16 mouse cellular contexts compared by ENCODE assay signal in the genomic region with DNA sequence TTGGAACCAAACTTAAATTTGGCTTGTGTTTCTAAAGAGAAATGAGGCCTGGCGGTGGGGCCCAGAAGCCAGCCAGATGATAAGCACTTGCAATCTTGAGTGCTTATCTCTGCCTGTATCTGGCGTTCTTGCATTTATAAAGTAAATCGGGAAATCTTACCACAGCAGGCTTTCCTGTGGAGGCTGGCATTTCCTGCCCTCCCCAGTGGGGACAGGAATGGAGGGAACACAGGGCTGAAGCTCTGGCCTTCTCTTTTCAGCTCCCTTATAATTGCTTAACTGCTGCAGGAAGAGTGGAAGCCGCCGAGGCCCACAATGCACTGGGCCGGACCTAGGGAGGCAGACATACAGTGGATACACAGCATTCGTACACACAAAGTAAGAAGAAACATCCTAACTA. TPM values are rescaled to one million over a fixed set of nuclear protein-coding genes. Genes with fewer than 3 reads are reported as not detected.
DNase-seq lines count a peak whose midpoint lies in the region; ATAC-seq and TF ChIP-seq lines count a peak whose summit lies in the region.
"Had no signal": no experiment of that assay in that cellular context is flagged by ENCODE, and none has a peak within 500 bp of the region (broad histone marks: within the 10 kb centered on the region; RNA-seq: fewer than 3 reads in every experiment).

No protein-coding gene starts in this region.

- no peak overlapping the region for H3K9ac ChIP-seq in intestine, embryonic 14.5 days (ENCODE audit: low read length)
- H3K9ac ChIP-seq in intestine, postnatal 0 days (ENCODE audit: low read depth, low read length) = no peak overlapping the region
- H3K9ac ChIP-seq in MEL (ENCODE audit: control insufficient read depth, low read depth, low read length, poor library complexity, severe bottlenecking) = peak overlapping the region; percentile 59
- no peak overlapping the region for H3K9ac ChIP-seq in midbrain, embryonic 15.5 days
- H3K9ac ChIP-seq in midbrain, postnatal 0 days (replicated peaks; ENCODE audit: low read length, poor library complexity, severe bottlenecking) = no peak overlapping the region
- H3K9ac ChIP-seq: limb, embryonic 12.5 days; midbrain, embryonic 13.5 days; neural tube, embryonic 13.5 days had no signal

- H3K9me3 ChIP-seq in intestine, embryonic 14.5 days (ENCODE audit: control insufficient read depth, low read length) = no peaks in the 10 kb centered on the region
- H3K9me3 ChIP-seq in intestine, postnatal 0 days (ENCODE audit: control insufficient read depth) = no peaks in the 10 kb centered on the region
- H3K9me3 ChIP-seq in MEL (replicated peaks; ENCODE audit: insufficient read depth, low read length) = no peaks in the 10 kb centered on the region
- H3K9me3 ChIP-seq in midbrain, embryonic 15.5 days = no peaks in the 10 kb centered on the region
- H3K9me3 ChIP-seq in midbrain, postnatal 0 days (ENCODE audit: low read length) = no peaks in the 10 kb centered on the region
- H3K9me3 ChIP-seq: forebrain, embryonic 10.5 days; limb, embryonic 12.5 days; midbrain, embryonic 13.5 days; neural tube, embryonic 13.5 days had no signal

- TF ChIP-seq CTCF in intestine, postnatal 0 days (IDR thresholded peaks at IDR 0.05; ENCODE audit: low read depth) = no peak
- TF ChIP-seq CTCF in MEL (IDR thresholded peaks at IDR 0.05 in 2 of 3, conservative IDR thresholded peaks at IDR 0.05 in 1 of 3; ENCODE audit: control insufficient read depth in 1 of 3, insufficient read depth in 1 of 3, low read depth in 2 of 3, low read length in 3 of 3, poor library complexity in 1 of 3, severe bottlenecking in 1 of 3) = no peak
- no peak for TF ChIP-seq CTCF in midbrain, postnatal 0 days (IDR thresholded peaks at IDR 0.05)

- no peak for ATAC-seq in intestine, embryonic 14.5 days (replicated peaks; ENCODE audit: low FRiP score, low TSS enrichment, low read depth)
- ATAC-seq in intestine, postnatal 0 days = no peak
- peak; percentile 90 to 92 for ATAC-seq in hematopoietic stem cell, adult 5-6 weeks (replicated peaks in 1 of 2; ENCODE audit: insufficient read depth in 1 of 2, low FRiP score in 2 of 2, low TSS enrichment in 1 of 2, low read depth in 1 of 2, poor library complexity in 2 of 2, severe bottlenecking in 2 of 2)
- no peak for ATAC-seq in midbrain, embryonic 15.5 days (replicated peaks)
- ATAC-seq in midbrain, postnatal 0 days (ENCODE audit: low FRiP score) = no peak
- ATAC-seq: CD4-positive, CD25-positive, alpha-beta regulatory T cell, adult 4 months; midbrain, embryonic 13.5 days; Patski had no signal

- H3K79me2 ChIP-seq in MEL (ENCODE audit: control insufficient read depth, insufficient read depth, low read length, poor library complexity) = no peaks in the 10 kb centered on the region

- no peaks in the 10 kb centered on the region for H3K27me3 ChIP-seq in intestine, embryonic 14.5 days (replicated peaks; ENCODE audit: control insufficient read depth, insufficient read depth, low read length)
- no peaks in the 10 kb centered on the region for H3K27me3 ChIP-seq in intestine, postnatal 0 days (replicated peaks; ENCODE audit: control insufficient read depth, insufficient read depth, low read length)
- no peaks in the 10 kb centered on the region for H3K27me3 ChIP-seq in MEL (ENCODE audit: control insufficient read depth in 1 of 2, insufficient read depth in 2 of 2, low read length in 2 of 2)
- H3K27me3 ChIP-seq in midbrain, embryonic 15.5 days (replicated peaks) = 0 out of 2 replicates have a peak, but pooled peaks cover 2% of the 10 kb centered on the region
- no peaks in the 10 kb centered on the region for H3K27me3 ChIP-seq in midbrain, postnatal 0 days (ENCODE audit: insufficient read depth, low read length)
- H3K27me3 ChIP-seq: limb, embryonic 12.5 days; midbrain, embryonic 13.5 days had no signal

- H3K27ac ChIP-seq in intestine, embryonic 14.5 days (ENCODE audit: low read depth) = no peak overlapping the region
- no peak overlapping the region for H3K27ac ChIP-seq in intestine, postnatal 0 days (ENCODE audit: low read depth, low read length)
- H3K27ac ChIP-seq in MEL (ENCODE audit: control insufficient read depth, low read depth, low read length) = peak overlapping the region; percentile 75
- no peak overlapping the region for H3K27ac ChIP-seq in midbrain, embryonic 15.5 days
- no peak overlapping the region for H3K27ac ChIP-seq in midbrain, postnatal 0 days (ENCODE audit: low read depth, low read length)
- H3K27ac ChIP-seq: forebrain, embryonic 10.5 days; limb, embryonic 12.5 days; midbrain, embryonic 13.5 days had no signal

- 71% methylated on average over 7 of the region's 7 CpGs for WGBS in intestine, embryonic 14.5 days
- WGBS in intestine, postnatal 0 days = 64% methylated on average over 7 of the region's 7 CpGs
- 86% methylated on average over 7 of the region's 7 CpGs for WGBS in midbrain, embryonic 15.5 days
- 84% methylated on average over 7 of the region's 7 CpGs for WGBS in midbrain, postnatal 0 days

- no peak overlapping the region for H3K4me3 ChIP-seq in intestine, embryonic 14.5 days (ENCODE audit: low read depth, low read length)
- H3K4me3 ChIP-seq in intestine, postnatal 0 days (ENCODE audit: low read depth, low read length) = no peak overlapping the region
- H3K4me3 ChIP-seq in MEL (ENCODE audit: control insufficient read depth in 1 of 2, insufficient read depth in 1 of 2, low read depth in 2 of 2, low read length in 2 of 2) = peak overlapping the region; percentile 23 to 31; a peak in 3 of 4 replicates
- no peak overlapping the region for H3K4me3 ChIP-seq in midbrain, embryonic 15.5 days
- no peak overlapping the region for H3K4me3 ChIP-seq in midbrain, postnatal 0 days (ENCODE audit: low read depth, low read length)
- H3K4me3 ChIP-seq: forebrain, embryonic 10.5 days; limb, embryonic 12.5 days; midbrain, embryonic 13.5 days; neural tube, embryonic 13.5 days had no signal

- no peaks in the 10 kb centered on the region for H3K36me3 ChIP-seq in intestine, embryonic 14.5 days (ENCODE audit: control insufficient read depth, insufficient read depth, low read length)
- H3K36me3 ChIP-seq in intestine, postnatal 0 days (ENCODE audit: control insufficient read depth, insufficient read depth) = no peaks in the 10 kb centered on the region
- H3K36me3 ChIP-seq in MEL (ENCODE audit: control insufficient read depth in 1 of 2, insufficient read depth in 2 of 2, low read length in 2 of 2) = peaks cover 0 to 34% of the 10 kb centered on the region in 2 experiments; a peak in 2 of 4 replicates
- no peaks in the 10 kb centered on the region for H3K36me3 ChIP-seq in midbrain, embryonic 15.5 days (replicated peaks)
- no peaks in the 10 kb centered on the region for H3K36me3 ChIP-seq in midbrain, postnatal 0 days (ENCODE audit: insufficient read depth, low read length)
- H3K36me3 ChIP-seq: forebrain, embryonic 10.5 days; limb, embryonic 12.5 days; midbrain, embryonic 13.5 days; neural tube, embryonic 13.5 days had no signal

- no peak for TF ChIP-seq POLR2A in MEL (IDR thresholded peaks at IDR 0.05; ENCODE audit: control insufficient read depth in 1 of 2, insufficient read depth in 1 of 2, low read depth in 1 of 2, low read length in 2 of 2, poor library complexity in 1 of 2)

- TF ChIP-seq EP300 in MEL (IDR thresholded peaks at IDR 0.05; ENCODE audit: low read depth in 1 of 2, low read length in 2 of 2) = peak; percentile 82 to 90

- H3K4me2 ChIP-seq in intestine, embryonic 14.5 days (ENCODE audit: low read length) = no peak overlapping the region
- H3K4me2 ChIP-seq in intestine, postnatal 0 days (replicated peaks; ENCODE audit: low read depth) = no peak overlapping the region
- H3K4me2 ChIP-seq in midbrain, embryonic 15.5 days = no peak overlapping the region
- no peak overlapping the region for H3K4me2 ChIP-seq in midbrain, postnatal 0 days (ENCODE audit: low read depth, low read length, poor library complexity, severe bottlenecking)
- H3K4me2 ChIP-seq: limb, embryonic 12.5 days; midbrain, embryonic 13.5 days; neural tube, embryonic 13.5 days had no signal

- no peaks in the 10 kb centered on the region for H3K4me1 ChIP-seq in intestine, embryonic 14.5 days (replicated peaks; ENCODE audit: control insufficient read depth, insufficient read depth, low read length)
- H3K4me1 ChIP-seq in intestine, postnatal 0 days (replicated peaks; ENCODE audit: control insufficient read depth, insufficient read depth, low read length) = no peaks in the 10 kb centered on the region
- peaks cover 16 to 32% of the 10 kb centered on the region in 2 experiments for H3K4me1 ChIP-seq in MEL (ENCODE audit: control insufficient read depth in 1 of 2, insufficient read depth in 2 of 2, low read length in 2 of 2)
- H3K4me1 ChIP-seq in midbrain, embryonic 15.5 days = no peaks in the 10 kb centered on the region
- H3K4me1 ChIP-seq in midbrain, postnatal 0 days (ENCODE audit: insufficient read depth, low read length) = no peaks in the 10 kb centered on the region
- H3K4me1 ChIP-seq: forebrain, embryonic 10.5 days; midbrain, embryonic 13.5 days; neural tube, embryonic 13.5 days had no signal

- peak; percentile 43 for DNase-seq in intestine, embryonic 14.5 days (ENCODE audit: low spot score)
- peak; percentile 70 for DNase-seq in MEL (ENCODE audit: low read depth, low spot score)
- peak; percentile 44 for DNase-seq in lung, postnatal 14 days
- no peak for DNase-seq in natural killer cell, adult 2 months (ENCODE audit: low spot score in 2 of 2)
- no peak for DNase-seq in midbrain, postnatal 0 days (ENCODE audit: low spot score)
- DNase-seq: cerebellum, adult 9-10 months; kidney, postnatal 14 days had no signal

- no peak for TF ChIP-seq RAD21 in MEL (IDR thresholded peaks at IDR 0.05; ENCODE audit: low read depth, low read length)

TF ChIP-seq in MEL, 35 proteins besides CTCF, POLR2A, EP300 and RAD21 (continues in another document):
- TF ChIP-seq POLR2AphosphoS2 (IDR thresholded peaks at IDR 0.05; ENCODE audit: low read length) (no peak), GABPA (IDR thresholded peaks at IDR 0.05; ENCODE audit: low read depth, low read length) (no peak), HCFC1 (IDR thresholded peaks at IDR 0.05; ENCODE audit: low read depth, low read length) (no peak; the same call in 1 of the 2 replicates), ZC3H11A (IDR thresholded peaks at IDR 0.05; ENCODE audit: low read depth, low read length) (no peak), TAL1 (IDR thresholded peaks at IDR 0.05; ENCODE audit: low read length) (peak; percentile 73), RCOR1 (IDR thresholded peaks at IDR 0.05; ENCODE audit: low read depth, low read length) (peak; percentile 95)

RNA-seq across cellular contexts. Expression of a gene that starts 13.7 kb away (rescaled TPM):
- 14.8 and 15.0 TPM in 2 replicates for polyA plus RNA-seq in intestine, embryonic 14.5 days (2014; fragmentation: Nextera tagmentation; extraction: Ambion mirVana)
- polyA plus RNA-seq in intestine, postnatal 0 days (2015; fragmentation: Nextera tagmentation; extraction: Ambion mirVana) = 6.0 and 6.1 TPM in 2 replicates
- 22.1 and 24.3 TPM in 2 replicates for total RNA-seq in MEL (2012; rRNA removed)
- polyA plus RNA-seq in MEL (2012; ENCODE audit: insufficient read depth in 1 of 2, insufficient read length in 2 of 2, low read depth in 1 of 2, low replicate concordance in 2 of 2, missing spikeins in 1 of 2) = 100 to 1,000 TPM in 1 of 2 experiments, 10 to 100 TPM in 1; 13.8 to 171 TPM
- total RNA-seq in hematopoietic stem cell, adult 5-6 weeks (2017) = 112 and 123 TPM in 2 replicates
- 7.9 and 8.1 TPM in 2 replicates for polyA plus RNA-seq in midbrain, embryonic 15.5 days (2015; fragmentation: Nextera tagmentation; extraction: Ambion mirVana)
- 8.4 and 9.1 TPM in 2 replicates for total RNA-seq in midbrain, postnatal 0 days (2014; rRNA removed)
- 5.5 and 5.9 TPM in 2 replicates for polyA plus RNA-seq in midbrain, postnatal 0 days (2015; fragmentation: Nextera tagmentation; extraction: Ambion mirVana)

Comparison
In these comparisons a context has a peak if more than half of its experiments do, and no peak if none do; other contexts are left out.
1. ATAC-seq: peak in hematopoietic stem cell, adult 5-6 weeks (2 of 2); none in intestine, embryonic 14.5 days (single experiment), intestine, postnatal 0 days (single experiment), midbrain, embryonic 15.5 days (single experiment) and midbrain, postnatal 0 days (single experiment).
2. DNase-seq: peak in intestine, embryonic 14.5 days (single experiment), MEL (single experiment) and lung, postnatal 14 days (single experiment); none in natural killer cell, adult 2 months (0 of 2) and midbrain, postnatal 0 days (single experiment).
3. H3K4me3 ChIP-seq: peak in MEL (2 of 2); none in intestine, embryonic 14.5 days (single experiment), intestine, postnatal 0 days (single experiment), midbrain, embryonic 15.5 days (single experiment) and midbrain, postnatal 0 days (single experiment).